Mouse (Mus musculus): ENCODE results near the gene Cacybp.
A peak's percentile ranks its signal among the peaks of the same experiment; 100 is the strongest.

Gene Cacybp

GRCm38 (mm10) chr1:160214171-160214570, 1.5 kb upstream of the Cacybp start:
- no peak for DNase-seq (ENCODE audit: low spot score in 2 of 2)

- peak in 1 of 2 experiments; percentile 46 for DNase-seq (ENCODE audit: low spot score in 2 of 2)
Observed at GRCm38 (mm10) chr1:160212123-160212691, 468 bp downstream of the Cacybp start.

- no peak for DNase-seq (ENCODE audit: low spot score in 2 of 2)
Observed at GRCm38 (mm10) chr1:160211597-160212122, 1.0 kb downstream of the Cacybp start.

GRCm38 (mm10) chr1:160210566-160210965, 2.1 kb downstream of the Cacybp start:
- no peak for DNase-seq (ENCODE audit: low spot score in 2 of 2)

GRCm38 (mm10) chr1:160209844-160210243, 2.8 kb downstream of the Cacybp start:
- DNase-seq (ENCODE audit: low spot score in 2 of 2), result no peak

- no peak for DNase-seq (ENCODE audit: low spot score in 2 of 2)
Observed at GRCm38 (mm10) chr1:160205486-160205885, 7.2 kb downstream of the Cacybp start.

GRCm38 (mm10) chr1:160195337-160195663, 17.4 kb downstream of the Cacybp start:
- no peak for DNase-seq (ENCODE audit: low spot score in 2 of 2)

GRCm38 (mm10) chr1:160194529-160195336, 17.9 kb downstream of the Cacybp start, which contains the start of gene Mrps14:
Gene Mrps14 (plus strand): TSS chr1:160195215.
- peak; percentile 92 to 95 for DNase-seq (ENCODE audit: low spot score in 2 of 2)

- DNase-seq (ENCODE audit: low spot score in 2 of 2), result peak; percentile 37 to 39
Observed at GRCm38 (mm10) chr1:160184506-160184905, 28.2 kb downstream of the Cacybp start.

- DNase-seq (ENCODE audit: low spot score in 2 of 2), result no peak
Observed at GRCm38 (mm10) chr1:160181216-160181615, 31.5 kb downstream of the Cacybp start.

GRCm38 (mm10) chr1:160176903-160177302, 35.8 kb downstream of the Cacybp start:
- no peak for DNase-seq (ENCODE audit: low spot score in 2 of 2)

GRCm38 (mm10) chr1:160166600-160166999, 46.1 kb downstream of the Cacybp start:
- no peak for DNase-seq (ENCODE audit: low spot score in 2 of 2)

GRCm38 (mm10) chr1:160158190-160158589, 54.5 kb downstream of the Cacybp start:
- no peak for DNase-seq (ENCODE audit: low spot score in 2 of 2)

GRCm38 (mm10) chr1:160153480-160153879, 59.2 kb downstream of the Cacybp start, which contains the start of gene Tnn:
Gene Tnn (minus strand): TSS chr1:160153580.
- DNase-seq (ENCODE audit: low spot score in 2 of 2), result no peak

All from frontal cortex, postnatal 25 days (tissue).